19 mouse cellular contexts compared by ENCODE assay signal in genomic region chr5:31699397-31699796, GRCm38 (mm10). TPM values are rescaled to one million over a fixed set of nuclear protein-coding genes. Genes with fewer than 3 reads are reported as not detected.
DNase-seq lines count a peak whose midpoint lies in the region; ATAC-seq and TF ChIP-seq lines count a peak whose summit lies in the region.
"Had no signal": no experiment of that assay in that cellular context is flagged by ENCODE, and none has a peak within 500 bp of the region (broad histone marks: within the 10 kb centered on the region; RNA-seq: fewer than 3 reads in every experiment).

No protein-coding gene starts in this region.

- peaks cover 67% of the 10 kb centered on the region for H3K4me1 ChIP-seq in erythroblast, embryonic 14.5 days (ENCODE audit: control insufficient read depth)
- peaks cover 18% of the 10 kb centered on the region for H3K4me1 ChIP-seq in kidney, embryonic 16.5 days (ENCODE audit: insufficient read depth, low read length)
- peaks cover 6% of the 10 kb centered on the region for H3K4me1 ChIP-seq in embryonic fibroblast, embryonic 13.5 days (ENCODE audit: control insufficient read depth, insufficient read depth, low read length)
- 0 out of 2 replicates have a peak, but pooled peaks cover 8% of the 10 kb centered on the region for H3K4me1 ChIP-seq in stomach, embryonic 14.5 days (ENCODE audit: control insufficient read depth, insufficient read depth, low read length)

- no peak for DNase-seq in kidney, postnatal 14 days
- DNase-seq in testis, postnatal 14 days (ENCODE audit: low spot score): no peak
- DNase-seq in spleen, postnatal 4 days (ENCODE audit: low spot score in 2 of 2): no peak
- DNase-seq: adrenal gland, adult 8-10 months; cerebellum, adult 11-12 months; cerebellum, postnatal 36 days; gastrocnemius, postnatal 25 days; right cerebral cortex, adult 18-20 months; spleen, adult 18-20 months; thymus, adult 18-20 months had no signal

- no peak overlapping the region for H3K9ac ChIP-seq in kidney, embryonic 16.5 days (replicated peaks; ENCODE audit: low read length)
- no peak overlapping the region for H3K9ac ChIP-seq in stomach, embryonic 14.5 days (replicated peaks; ENCODE audit: low read depth, low read length)
- H3K9ac ChIP-seq: heart, embryonic 15.5 days; limb, embryonic 13.5 days had no signal

- H3K27ac ChIP-seq in kidney, embryonic 16.5 days (ENCODE audit: low read length): no peak overlapping the region
- peak overlapping the region; percentile 94 for H3K27ac ChIP-seq in embryonic fibroblast, embryonic 13.5 days (ENCODE audit: insufficient read depth, low read length)
- H3K27ac ChIP-seq in stomach, embryonic 14.5 days (ENCODE audit: low read length): peak overlapping the region; percentile 59; the same call in 1 of the 2 replicates
- H3K27ac ChIP-seq: embryonic facial prominence, embryonic 10.5 days; limb, embryonic 13.5 days had no signal

- peak overlapping the region; percentile 88 for H3K4me3 ChIP-seq in erythroblast, embryonic 14.5 days (replicated peaks)
- H3K4me3 ChIP-seq in kidney, embryonic 16.5 days (ENCODE audit: low read length): no peak overlapping the region
- no peak overlapping the region for H3K4me3 ChIP-seq in embryonic fibroblast, embryonic 13.5 days (ENCODE audit: insufficient read depth, low read length)
- H3K4me3 ChIP-seq in stomach, embryonic 14.5 days (ENCODE audit: low read depth, low read length): no peak overlapping the region
- H3K4me3 ChIP-seq: heart, embryonic 15.5 days; limb, embryonic 13.5 days had no signal

- no peak for ATAC-seq in erythroblast, adult 5-6 weeks (replicated peaks; ENCODE audit: low FRiP score, poor library complexity, severe bottlenecking)
- no peak for ATAC-seq in kidney, embryonic 16.5 days (ENCODE audit: low FRiP score, low TSS enrichment)
- no peak for ATAC-seq in stomach, embryonic 14.5 days (ENCODE audit: insufficient number of reproducible peaks, insufficient read depth, low FRiP score, low read depth)

- H3K27me3 ChIP-seq in erythroblast, embryonic 14.5 days (ENCODE audit: control insufficient read depth): no peaks in the 10 kb centered on the region
- H3K27me3 ChIP-seq in kidney, embryonic 16.5 days (ENCODE audit: insufficient read depth, low read length): no peaks in the 10 kb centered on the region
- H3K27me3 ChIP-seq in stomach, embryonic 14.5 days (ENCODE audit: control insufficient read depth, insufficient read depth, low read length): no peaks in the 10 kb centered on the region
- H3K27me3 ChIP-seq: heart, embryonic 15.5 days; limb, embryonic 13.5 days had no signal

- H3K36me3 ChIP-seq in erythroblast, embryonic 14.5 days (ENCODE audit: control insufficient read depth): peaks cover 33% of the 10 kb centered on the region
- peaks cover 5% of the 10 kb centered on the region; the same call in 1 of the 2 replicates for H3K36me3 ChIP-seq in kidney, embryonic 16.5 days (ENCODE audit: insufficient read depth, low read length)
- peaks cover 8% of the 10 kb centered on the region; the same call in 1 of the 2 replicates for H3K36me3 ChIP-seq in stomach, embryonic 14.5 days (ENCODE audit: control insufficient read depth, insufficient read depth, low read length)

- TF ChIP-seq POLR2A in embryonic fibroblast, embryonic 13.5 days (IDR thresholded peaks at IDR 0.05; ENCODE audit: low read depth, low read length): no peak

- no peak for TF ChIP-seq CTCF in embryonic fibroblast, embryonic 13.5 days (IDR thresholded peaks at IDR 0.05; ENCODE audit: borderline replicate concordance, insufficient read depth, low read length)

- no peaks in the 10 kb centered on the region for H3K9me3 ChIP-seq in erythroblast, embryonic 14.5 days (ENCODE audit: control insufficient read depth, low read length)
- H3K9me3 ChIP-seq in kidney, embryonic 16.5 days (ENCODE audit: low read length): no peaks in the 10 kb centered on the region
- H3K9me3 ChIP-seq in stomach, embryonic 14.5 days (ENCODE audit: control insufficient read depth, low read depth, low read length): no peaks in the 10 kb centered on the region
- H3K9me3 ChIP-seq: embryonic facial prominence, embryonic 10.5 days; heart, embryonic 15.5 days; limb, embryonic 13.5 days had no signal

- H3K4me2 ChIP-seq in kidney, embryonic 16.5 days (replicated peaks; ENCODE audit: low read depth, low read length): peak overlapping the region; percentile 67; the same call in 1 of the 2 replicates
- peak overlapping the region; percentile 67; the same call in 1 of the 2 replicates for H3K4me2 ChIP-seq in stomach, embryonic 14.5 days (replicated peaks; ENCODE audit: low read depth, low read length)
- H3K4me2 ChIP-seq: limb, embryonic 13.5 days; midbrain, embryonic 11.5 days had no signal

RNA-seq across cellular contexts. Expression of gene Babam2, which starts 1.9 kb away (rescaled TPM):
- polyA plus RNA-seq in erythroblast, embryonic 14.5 days (2012): 7.0 and 9.5 TPM in 2 replicates
- total RNA-seq in erythroblast, adult 5-6 weeks (2015; ENCODE audit: low replicate concordance): 46.6 and 83.2 TPM in 2 replicates
- 15.5 and 15.8 TPM in 2 replicates for total RNA-seq in erythroblast, adult 5-6 weeks (2017; ENCODE audit: low replicate concordance)
- polyA plus RNA-seq in kidney, embryonic 16.5 days (2015; fragmentation: Nextera tagmentation; extraction: Ambion mirVana): 69.4 and 77.3 TPM in 2 replicates
- polyA plus RNA-seq in embryonic fibroblast, embryonic 13.5 days (2011; ENCODE audit: insufficient read length, low read depth, missing spikeins): 60.2 and 68.7 TPM in 2 replicates
- 59.6 and 62.9 TPM in 2 replicates for polyA plus RNA-seq in stomach, embryonic 14.5 days (2014; fragmentation: Nextera tagmentation; extraction: Ambion mirVana)

RNA-seq across cellular contexts. Expression of gene Rbks, which starts 2.0 kb away (rescaled TPM):
- polyA plus RNA-seq in erythroblast, embryonic 14.5 days (2012): 1.3 and 2.2 TPM in 2 replicates
- total RNA-seq in erythroblast, adult 5-6 weeks (2015; ENCODE audit: low replicate concordance): 9.4 TPM in 1 of 2 replicates, not detected in the other
- total RNA-seq in erythroblast, adult 5-6 weeks (2017; ENCODE audit: low replicate concordance): 2.9 and 7.2 TPM in 2 replicates
- 4.6 and 5.8 TPM in 2 replicates for polyA plus RNA-seq in kidney, embryonic 16.5 days (2015; fragmentation: Nextera tagmentation; extraction: Ambion mirVana)
- polyA plus RNA-seq in embryonic fibroblast, embryonic 13.5 days (2011; ENCODE audit: insufficient read length, low read depth, missing spikeins): 1.4 TPM in 1 of 2 replicates, not detected in the other
- polyA plus RNA-seq in stomach, embryonic 14.5 days (2014; fragmentation: Nextera tagmentation; extraction: Ambion mirVana): 2.2 and 3.3 TPM in 2 replicates
